Mouse (Mus musculus) CD4-positive naive resting alpha-beta T cell, adult 57 days (primary cell): ENCODE results near the gene Gpr35. TPM values are rescaled to one million over a fixed set of nuclear protein-coding genes. Genes with fewer than 3 reads are reported as not detected.

ENCODE experiments used
- total RNA-seq: library from RNA; stranded (reverse); gene quantifications from one replicate; pipeline ENCODE4 v1.2.4, GENCODE M21; 2023

The Gpr35 gene
- total RNA-seq = 0.92 TPM

DNA sequence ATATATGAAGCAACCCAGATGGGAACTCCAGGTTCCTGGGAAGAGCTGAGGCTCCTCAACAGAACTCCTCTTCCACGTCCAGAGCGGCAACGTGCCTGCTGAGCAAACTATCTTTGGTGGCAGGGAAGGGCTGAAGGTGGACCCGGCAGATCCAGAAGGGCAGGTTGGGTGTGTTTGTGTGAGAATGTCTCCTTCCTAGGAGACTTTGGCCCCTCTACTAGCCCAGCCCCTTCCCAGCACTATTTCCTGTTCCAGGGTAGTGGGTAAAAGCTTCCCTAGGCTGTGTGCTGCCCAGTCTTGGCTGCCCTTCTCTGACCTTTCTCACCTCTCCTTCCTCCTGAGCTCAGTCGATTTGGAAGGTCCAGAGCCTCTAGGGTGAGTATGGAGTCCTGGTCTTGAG is at the start of gene Gpr35:
TSS of gene Gpr35 (plus strand) at position 259 of the 400 bp plus-strand sequence.

GRCm38 (mm10) chr1:92902786-92903185 is 47.9 kb upstream of the Gpr35 start, which contains the start of gene Ankmy1:
Ankmy1 (minus strand) TSS chr1:92902906.

DNA sequence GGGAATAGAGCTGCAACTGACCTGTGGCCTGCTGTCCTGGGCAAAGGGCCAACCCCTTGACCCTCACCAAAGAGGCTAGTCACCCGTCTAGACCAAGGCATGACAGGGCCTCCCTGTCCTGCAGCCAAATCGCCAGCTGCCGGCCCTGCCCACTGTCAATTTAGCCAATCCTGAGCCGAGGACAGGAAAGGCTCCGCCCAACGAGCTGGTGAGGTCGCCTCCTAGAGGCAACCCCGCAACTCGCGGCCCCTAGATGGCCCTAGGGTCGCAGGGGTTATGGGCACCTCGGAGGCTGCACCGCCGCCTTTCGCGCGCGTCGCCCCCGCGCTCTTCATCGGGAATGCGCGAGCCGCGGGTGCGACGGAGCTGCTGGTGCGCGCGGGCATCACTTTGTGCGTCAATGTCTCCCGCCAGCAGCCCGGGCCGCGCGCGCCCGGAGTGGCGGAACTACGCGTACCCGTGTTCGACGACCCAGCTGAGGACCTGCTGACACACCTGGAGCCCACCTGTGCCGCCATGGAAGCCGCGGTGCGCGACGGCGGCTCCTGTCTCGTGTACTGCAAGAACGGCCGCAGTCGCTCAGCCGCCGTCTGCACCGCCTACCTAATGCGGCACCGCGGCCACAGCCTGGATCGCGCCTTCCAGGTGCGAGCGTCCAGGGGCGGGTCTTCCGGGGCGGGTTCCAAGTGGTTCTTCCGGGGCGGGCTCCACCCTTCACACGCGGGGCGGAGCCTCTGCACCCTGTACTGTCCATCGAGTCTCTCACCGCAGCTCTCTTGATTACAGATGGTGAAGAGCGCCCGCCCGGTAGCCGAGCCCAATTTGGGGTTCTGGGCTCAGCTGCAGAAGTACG is 43.7 kb upstream of the Gpr35 start, which contains the start of gene Dusp28:
TSS of gene Dusp28 (plus strand) at position 203 of the 853 bp plus-strand sequence.

GRCm38 (mm10) chr1:92910239-92910885 is 40.3 kb upstream of the Gpr35 start, which contains the start of gene Rnpepl1:
Rnpepl1 (plus strand) TSS chr1:92910783.

DNA sequence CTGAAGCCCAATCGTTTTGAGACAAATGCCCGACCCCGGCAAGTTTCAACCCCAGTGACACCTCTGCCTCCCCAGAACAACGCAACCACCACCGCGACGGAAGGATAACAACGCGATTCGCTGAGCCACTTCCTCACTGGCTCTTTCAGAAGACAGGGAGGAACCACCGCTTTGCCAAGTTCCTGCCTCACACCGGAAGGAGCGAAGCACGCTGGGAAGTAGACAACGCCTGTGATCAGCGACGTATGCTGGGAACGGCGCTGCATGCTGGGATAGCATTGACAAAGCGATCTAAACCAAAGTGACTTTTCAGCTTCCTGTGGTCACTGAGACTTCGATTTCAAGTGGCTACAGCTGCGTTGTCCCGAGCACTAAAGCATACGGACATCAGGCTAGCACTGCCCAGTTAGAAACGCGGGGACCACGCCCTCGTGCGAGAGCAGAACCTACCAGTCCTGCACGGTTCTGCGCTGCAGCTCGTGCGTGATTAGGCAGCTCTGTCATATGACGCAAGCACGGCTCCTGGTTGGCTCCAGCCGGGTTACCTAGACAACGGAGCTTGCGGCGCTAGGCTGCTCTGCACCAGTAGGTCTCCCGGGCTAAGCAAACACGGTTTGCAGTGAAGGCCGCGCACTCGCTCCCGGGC is 16.4 kb upstream of the Gpr35 start, which contains the start of gene Capn10:
TSS of gene Capn10 (plus strand) at position 195 of the 646 bp plus-strand sequence.

GRCm38 (mm10) chr1:93006061-93006460 is 55.4 kb downstream of the Gpr35 start, which contains the start of gene Aqp12:
Aqp12 (plus strand) TSS chr1:93006334.

Other genes starting within 250 kb of the Gpr35 start
- 4.6 TPM for gene Gpc1, start 119.2 kb upstream of the Gpr35 start, total RNA-seq
- 1.7 TPM for gene Ankmy1, start 48.0 kb upstream of the Gpr35 start, total RNA-seq
- 6.4 TPM for gene Dusp28, start 43.9 kb upstream of the Gpr35 start, total RNA-seq
- 101 TPM for gene Rnpepl1, start 40.1 kb upstream of the Gpr35 start, total RNA-seq
- 26.0 TPM for gene Capn10, start 16.5 kb upstream of the Gpr35 start, total RNA-seq
- gene Aqp12, start 55.5 kb downstream of the Gpr35 start, total RNA-seq = not detected
- not detected for gene Kif1a, start 151.1 kb downstream of the Gpr35 start, total RNA-seq
- not detected for gene Agxt, start 184.4 kb downstream of the Gpr35 start, total RNA-seq
- gene 2310007B03Rik, start 210.1 kb downstream of the Gpr35 start, total RNA-seq = not detected
- not detected for gene Crocc2, start 217.9 kb downstream of the Gpr35 start, total RNA-seq